Mouse (Mus musculus) heart, embryonic 15.5 days (tissue): Measurements from ENCODE around the gene Akr1b3. TPM values are rescaled to one million over a fixed set of nuclear protein-coding genes. Genes with fewer than 3 reads are reported as not detected.

ENCODE experiments used
- polyA plus RNA-seq: library from polyadenylated mRNA; unstranded; fragments of >200 nt; fragmentation: Nextera tagmentation; extraction: Ambion mirVana; gene quantifications from 2 replicates; pipeline ENCODE4 v1.2.1, GENCODE M21; 2015

The Akr1b3 gene
- polyA plus RNA-seq, 1 experiment from 2014 or later, result 150 TPM

Other genes with a start within 250 kb of the Akr1b3 start
- gene Slc35b4, start 140.4 kb downstream of the Akr1b3 start, polyA plus RNA-seq, result 26.3 and 36.4 TPM in 2 replicates
- 9.3 and 9.4 TPM in 2 replicates for gene Akr1b8, start 36.6 kb upstream of the Akr1b3 start, polyA plus RNA-seq
- 60.6 and 64.6 TPM in 2 replicates for gene Akr1b10, start 66.7 kb upstream of the Akr1b3 start, polyA plus RNA-seq
- 1.8 TPM in 1 of 2 replicates, not detected in the other for gene Akr1b7, start 94.9 kb upstream of the Akr1b3 start, polyA plus RNA-seq
- gene Bpgm, start 158.7 kb upstream of the Akr1b3 start, polyA plus RNA-seq, result 112 and 125 TPM in 2 replicates